In genomic region chr11:34010859-34011172, GRCm38 (mm10) we compare ENCODE assay signal across 7 mouse cellular contexts. TPM values are rescaled to one million over a fixed set of nuclear protein-coding genes. Genes with fewer than 3 reads are reported as not detected.
DNase-seq lines count a peak whose midpoint lies in the region; ATAC-seq and TF ChIP-seq lines count a peak whose summit lies in the region.

No protein-coding gene starts in this region.

- ATAC-seq in lung, embryonic 15.5 days (ENCODE audit: borderline replicate concordance, extremely low read depth, low FRiP score, low TSS enrichment), result peak; percentile 62; the same call in 1 of the 2 replicates
- no peak for ATAC-seq in erythroblast, adult 5-6 weeks (replicated peaks; ENCODE audit: low FRiP score, poor library complexity, severe bottlenecking)

- no peaks in the 10 kb centered on the region for H3K9me3 ChIP-seq in lung, embryonic 15.5 days

- intact Hi-C loops in heart, postnatal 10 days (cut with DNase I), result loop anchor here (5.0 kb wide), 1 partner anchor 106 kb away; no protein-coding TSS in a partner anchor

- DNase-seq in thymus, adult 2 months, result peak; percentile 35
- no peak for DNase-seq in thymus, postnatal 4 days
- peak; percentile 69 to 72 for DNase-seq in heart, postnatal 10 days
- DNase-seq in thymus, postnatal 0 days (ENCODE audit: low spot score), result peak; percentile 57
- DNase-seq in retina, postnatal 1 day, result no peak

- H3K4me2 ChIP-seq in lung, embryonic 15.5 days, result no peak overlapping the region

- no peak for TF ChIP-seq POLR2A in thymus, adult 2 months (IDR thresholded peaks at IDR 0.05; ENCODE audit: control insufficient read depth, extremely low read depth, insufficient read depth, low read length, poor library complexity)

- H3K27me3 ChIP-seq in thymus, adult 2 months (ENCODE audit: control insufficient read depth, insufficient read depth, low read length), result no peaks in the 10 kb centered on the region
- no peaks in the 10 kb centered on the region for H3K27me3 ChIP-seq in lung, embryonic 15.5 days

- H3K36me3 ChIP-seq in thymus, adult 2 months (ENCODE audit: control insufficient read depth, insufficient read depth, low read length), result no peaks in the 10 kb centered on the region
- H3K36me3 ChIP-seq in lung, embryonic 15.5 days, result no peaks in the 10 kb centered on the region

- no peak overlapping the region for H3K4me3 ChIP-seq in thymus, adult 2 months (ENCODE audit: control insufficient read depth, insufficient read depth, low read length)
- H3K4me3 ChIP-seq in lung, embryonic 15.5 days, result no peak overlapping the region

- TF ChIP-seq CTCF in thymus, adult 2 months (IDR thresholded peaks at IDR 0.05; ENCODE audit: borderline replicate concordance, control insufficient read depth, extremely low read depth, insufficient read depth, low read length, poor library complexity), result no peak

- WGBS in thymus, adult 2 months, result 12% methylated on average over 4 of the region's 4 CpGs
- WGBS in lung, embryonic 15.5 days, result 47% methylated on average over 4 of the region's 4 CpGs

- H3K9ac ChIP-seq in lung, embryonic 15.5 days, result no peak overlapping the region

- peaks cover 33% of the 10 kb centered on the region for H3K4me1 ChIP-seq in thymus, adult 2 months (replicated peaks; ENCODE audit: control insufficient read depth, insufficient read depth, low read length)
- peaks cover 5% of the 10 kb centered on the region; the same call in 1 of the 2 replicates for H3K4me1 ChIP-seq in lung, embryonic 15.5 days

- peak overlapping the region; percentile 81 for H3K27ac ChIP-seq in thymus, adult 2 months (ENCODE audit: control insufficient read depth, insufficient read depth, low read length)
- H3K27ac ChIP-seq in lung, embryonic 15.5 days, result peak overlapping the region; percentile 27; the same call in 1 of the 2 replicates

RNA-seq across cellular contexts. Expression of gene Kcnip1, which starts 17.9 kb away (rescaled TPM):
- polyA plus RNA-seq in thymus, adult 2 months (2012; rRNA removed), result 0.12 and 0.13 TPM in 2 replicates
- total RNA-seq in heart, postnatal 10 days (2021), result not detected
- polyA plus RNA-seq in lung, embryonic 15.5 days (2015; fragmentation: Nextera tagmentation; extraction: Ambion mirVana), result 0.57 and 0.70 TPM in 2 replicates
- polyA plus RNA-seq in thymus, postnatal 0 days (2015; fragmentation: Nextera tagmentation; extraction: Ambion mirVana), result 0.14 and 0.22 TPM in 2 replicates
- not detected in 2 replicates for total RNA-seq in erythroblast, adult 5-6 weeks (2015; ENCODE audit: low replicate concordance)
- total RNA-seq in erythroblast, adult 5-6 weeks (2017; ENCODE audit: low replicate concordance), result not detected in 2 replicates

RNA-seq across cellular contexts. Expression of gene Lcp2, which starts 35.9 kb away (rescaled TPM):
- 153 TPM in 2 replicates for polyA plus RNA-seq in thymus, adult 2 months (2012; rRNA removed)
- total RNA-seq in heart, postnatal 10 days (2021), result 1 to 10 TPM; 1.6 to 2.2 TPM
- 2.5 and 5.3 TPM in 2 replicates for polyA plus RNA-seq in lung, embryonic 15.5 days (2015; fragmentation: Nextera tagmentation; extraction: Ambion mirVana)
- polyA plus RNA-seq in thymus, postnatal 0 days (2015; fragmentation: Nextera tagmentation; extraction: Ambion mirVana), result 134 and 135 TPM in 2 replicates
- 33.2 and 59.8 TPM in 2 replicates for total RNA-seq in erythroblast, adult 5-6 weeks (2015; ENCODE audit: low replicate concordance)
- 12.3 and 20.1 TPM in 2 replicates for total RNA-seq in erythroblast, adult 5-6 weeks (2017; ENCODE audit: low replicate concordance)

RNA-seq across cellular contexts. Expression of gene Kcnmb1, which starts 48.0 kb away (rescaled TPM):
- polyA plus RNA-seq in thymus, adult 2 months (2012; rRNA removed), result 0.45 and 0.50 TPM in 2 replicates
- total RNA-seq in heart, postnatal 10 days (2021), result 1 to 10 TPM in 1 of 2 experiments, under 1 TPM in 1; 0.99 to 1.2 TPM
- 1.5 TPM in 2 replicates for polyA plus RNA-seq in lung, embryonic 15.5 days (2015; fragmentation: Nextera tagmentation; extraction: Ambion mirVana)
- 0.23 and 0.34 TPM in 2 replicates for polyA plus RNA-seq in thymus, postnatal 0 days (2015; fragmentation: Nextera tagmentation; extraction: Ambion mirVana)
- total RNA-seq in erythroblast, adult 5-6 weeks (2015; ENCODE audit: low replicate concordance), result not detected in 2 replicates
- total RNA-seq in erythroblast, adult 5-6 weeks (2017; ENCODE audit: low replicate concordance), result not detected in 2 replicates

Comparison
In these comparisons a context has a peak if more than half of its experiments do, and no peak if none do; other contexts are left out.
1. DNase-seq: peak in thymus, adult 2 months (single experiment), heart, postnatal 10 days (2 of 2) and thymus, postnatal 0 days (single experiment); none in thymus, postnatal 4 days (single experiment) and retina, postnatal 1 day (single experiment).
2. RNA of gene Lcp2, which starts 35.9 kb away (polyA plus RNA-seq): 153 TPM in thymus, adult 2 months and 134 to 135 TPM in thymus, postnatal 0 days; 2.5 to 5.3 TPM in lung, embryonic 15.5 days; every median in the first group is over 10 times any median in the second.